ENCODE assay signal across 22 mouse cellular contexts in genomic region chr10:74304120-74304519, GRCm38 (mm10).
DNase-seq lines count a peak whose midpoint lies in the region; ATAC-seq and TF ChIP-seq lines count a peak whose summit lies in the region.
"Had no signal": no experiment of that assay in that cellular context is flagged by ENCODE, and none has a peak within 500 bp of the region (broad histone marks: within the 10 kb centered on the region; RNA-seq: fewer than 3 reads in every experiment).

No protein-coding gene starts in this region.

- ATAC-seq in embryonic facial prominence, embryonic 14.5 days (ENCODE audit: low read depth) = no peak
- ATAC-seq in hindbrain, embryonic 12.5 days (ENCODE audit: low FRiP score) = 0 out of 2 replicates have a peak, but pooled peaks have one; percentile 40
- no peak; the same call in 1 of the 2 replicates for ATAC-seq in hindbrain, embryonic 16.5 days
- ATAC-seq in lung, embryonic 14.5 days (ENCODE audit: insufficient read depth) = 0 out of 2 replicates have a peak, but pooled peaks have one; percentile 18

- 64% methylated on average over 2 of the region's 2 CpGs for WGBS in embryonic facial prominence, embryonic 14.5 days
- 94% methylated on average over 2 of the region's 2 CpGs for WGBS in embryonic facial prominence, embryonic 10.5 days
- WGBS in hindbrain, embryonic 12.5 days = 82% methylated on average over 2 of the region's 2 CpGs
- WGBS in hindbrain, embryonic 16.5 days = 74% methylated on average over 2 of the region's 2 CpGs
- 61% methylated on average over 2 of the region's 2 CpGs for WGBS in lung, embryonic 14.5 days

- H3K9me3 ChIP-seq in embryonic facial prominence, embryonic 14.5 days (ENCODE audit: control insufficient read depth, low read length) = no peaks in the 10 kb centered on the region
- no peaks in the 10 kb centered on the region for H3K9me3 ChIP-seq in embryonic facial prominence, embryonic 10.5 days
- no peaks in the 10 kb centered on the region for H3K9me3 ChIP-seq in hindbrain, embryonic 12.5 days (replicated peaks)
- no peaks in the 10 kb centered on the region for H3K9me3 ChIP-seq in hindbrain, embryonic 16.5 days (ENCODE audit: control insufficient read depth, low read length)
- no peaks in the 10 kb centered on the region for H3K9me3 ChIP-seq in lung, embryonic 14.5 days (ENCODE audit: low read depth, low read length)
- H3K9me3 ChIP-seq: embryonic facial prominence, embryonic 12.5 days; limb, embryonic 13.5 days; midbrain, embryonic 12.5 days had no signal

- no peaks in the 10 kb centered on the region for H3K27me3 ChIP-seq in embryonic facial prominence, embryonic 14.5 days (replicated peaks; ENCODE audit: control insufficient read depth, insufficient read depth, low read length)
- H3K27me3 ChIP-seq in embryonic facial prominence, embryonic 10.5 days (replicated peaks; ENCODE audit: low read depth, poor library complexity, severe bottlenecking) = no peaks in the 10 kb centered on the region
- H3K27me3 ChIP-seq in hindbrain, embryonic 12.5 days = no peaks in the 10 kb centered on the region
- no peaks in the 10 kb centered on the region for H3K27me3 ChIP-seq in hindbrain, embryonic 16.5 days (replicated peaks; ENCODE audit: control insufficient read depth, insufficient read depth, low read length)
- H3K27me3 ChIP-seq in lung, embryonic 14.5 days (ENCODE audit: insufficient read depth, low read length) = no peaks in the 10 kb centered on the region
- H3K27me3 ChIP-seq: embryonic facial prominence, embryonic 12.5 days; limb, embryonic 13.5 days; midbrain, embryonic 12.5 days had no signal

- no peak overlapping the region for H3K4me2 ChIP-seq in embryonic facial prominence, embryonic 14.5 days (ENCODE audit: low read depth, low read length)
- H3K4me2 ChIP-seq in hindbrain, embryonic 12.5 days (replicated peaks) = no peak overlapping the region
- no peak overlapping the region for H3K4me2 ChIP-seq in hindbrain, embryonic 16.5 days (ENCODE audit: low read length)
- H3K4me2 ChIP-seq in lung, embryonic 14.5 days = no peak overlapping the region
- H3K4me2 ChIP-seq: embryonic facial prominence, embryonic 12.5 days; limb, embryonic 13.5 days; midbrain, embryonic 12.5 days had no signal

- H3K4me3 ChIP-seq in embryonic facial prominence, embryonic 14.5 days (ENCODE audit: low read depth, low read length) = no peak overlapping the region
- no peak overlapping the region for H3K4me3 ChIP-seq in embryonic facial prominence, embryonic 10.5 days
- H3K4me3 ChIP-seq in hindbrain, embryonic 12.5 days = no peak overlapping the region
- H3K4me3 ChIP-seq in hindbrain, embryonic 16.5 days (ENCODE audit: low read length) = no peak overlapping the region
- H3K4me3 ChIP-seq in lung, embryonic 14.5 days (ENCODE audit: low read depth, low read length) = no peak overlapping the region
- H3K4me3 ChIP-seq: embryonic facial prominence, embryonic 12.5 days; heart, adult 2 months; limb, embryonic 13.5 days; midbrain, embryonic 12.5 days; myocyte had no signal

- H3K4me1 ChIP-seq in embryonic facial prominence, embryonic 14.5 days (ENCODE audit: control insufficient read depth, insufficient read depth, low read length) = no peaks in the 10 kb centered on the region
- no peaks in the 10 kb centered on the region for H3K4me1 ChIP-seq in embryonic facial prominence, embryonic 10.5 days
- H3K4me1 ChIP-seq in hindbrain, embryonic 12.5 days = no peaks in the 10 kb centered on the region
- no peaks in the 10 kb centered on the region for H3K4me1 ChIP-seq in hindbrain, embryonic 16.5 days (ENCODE audit: control insufficient read depth, insufficient read depth, low read depth, low read length)
- no peaks in the 10 kb centered on the region for H3K4me1 ChIP-seq in lung, embryonic 14.5 days (ENCODE audit: insufficient read depth)
- H3K4me1 ChIP-seq: embryonic facial prominence, embryonic 12.5 days; limb, embryonic 13.5 days; midbrain, embryonic 12.5 days had no signal

- no peak overlapping the region for H3K27ac ChIP-seq in embryonic facial prominence, embryonic 14.5 days (replicated peaks; ENCODE audit: low read depth, low read length)
- H3K27ac ChIP-seq in embryonic facial prominence, embryonic 10.5 days (replicated peaks) = no peak overlapping the region
- H3K27ac ChIP-seq in hindbrain, embryonic 12.5 days = no peak overlapping the region
- no peak overlapping the region for H3K27ac ChIP-seq in hindbrain, embryonic 16.5 days (ENCODE audit: low read depth, low read length)
- no peak overlapping the region for H3K27ac ChIP-seq in lung, embryonic 14.5 days (ENCODE audit: low read depth)
- H3K27ac ChIP-seq: embryonic facial prominence, embryonic 12.5 days; heart, adult 2 months; limb, embryonic 13.5 days; liver, embryonic 14.5 days; midbrain, embryonic 12.5 days; stomach, postnatal 0 days had no signal

- no peak for TF ChIP-seq POLR2A in brain, embryonic 14.5 days (IDR thresholded peaks at IDR 0.05; ENCODE audit: borderline replicate concordance, extremely low read depth, insufficient read depth, insufficient read length, poor library complexity, severe bottlenecking)

- H3K9ac ChIP-seq in embryonic facial prominence, embryonic 14.5 days (ENCODE audit: low read depth, low read length) = no peak overlapping the region
- H3K9ac ChIP-seq in hindbrain, embryonic 12.5 days = no peak overlapping the region
- no peak overlapping the region for H3K9ac ChIP-seq in hindbrain, embryonic 16.5 days (ENCODE audit: low read depth, low read length)
- H3K9ac ChIP-seq in lung, embryonic 14.5 days = no peak overlapping the region
- H3K9ac ChIP-seq: embryonic facial prominence, embryonic 12.5 days; limb, embryonic 13.5 days; liver, embryonic 14.5 days; midbrain, embryonic 12.5 days had no signal

- peak; percentile 3 for DNase-seq in embryonic facial prominence, embryonic 14.5 days (ENCODE audit: low spot score)
- no peak for DNase-seq in embryonic facial prominence, embryonic 10.5 days (ENCODE audit: low spot score)
- DNase-seq in lung, embryonic 14.5 days = peak; percentile 42
- no peak for DNase-seq in lung, postnatal 4 days
- DNase-seq in brain, embryonic 14.5 days (ENCODE audit: low read depth) = peak; percentile 73
- no peak for DNase-seq in urinary bladder, adult 18-20 months (ENCODE audit: low spot score in 2 of 2)
- DNase-seq: adrenal gland, postnatal 14 days; cerebellum, adult 18-20 months; gastrocnemius, postnatal 14 days; heart, adult 2 months; heart, postnatal 10 days; kidney, adult 8-10 months; retina, postnatal 1 day had no signal

- no peak for TF ChIP-seq CTCF in lung, embryonic 14.5 days (IDR thresholded peaks at IDR 0.05; ENCODE audit: low read depth)
- no peak for TF ChIP-seq CTCF in brain, embryonic 14.5 days (IDR thresholded peaks at IDR 0.05; ENCODE audit: borderline replicate concordance, extremely low read depth, insufficient read depth, insufficient read length)

- H3K36me3 ChIP-seq in embryonic facial prominence, embryonic 14.5 days (ENCODE audit: control insufficient read depth, insufficient read depth, low read length) = no peaks in the 10 kb centered on the region
- no peaks in the 10 kb centered on the region for H3K36me3 ChIP-seq in embryonic facial prominence, embryonic 10.5 days (replicated peaks)
- H3K36me3 ChIP-seq in hindbrain, embryonic 12.5 days = no peaks in the 10 kb centered on the region
- H3K36me3 ChIP-seq in hindbrain, embryonic 16.5 days (ENCODE audit: control insufficient read depth, insufficient read depth, low read length) = no peaks in the 10 kb centered on the region
- no peaks in the 10 kb centered on the region for H3K36me3 ChIP-seq in lung, embryonic 14.5 days (ENCODE audit: insufficient read depth)
- H3K36me3 ChIP-seq: embryonic facial prominence, embryonic 12.5 days; G1E; limb, embryonic 13.5 days; midbrain, embryonic 12.5 days had no signal

Comparison
In these comparisons a context has a peak if more than half of its experiments do, and no peak if none do; other contexts are left out.
1. ATAC-seq: peak in hindbrain, embryonic 12.5 days (single experiment) and lung, embryonic 14.5 days (single experiment); none in embryonic facial prominence, embryonic 14.5 days (single experiment) and hindbrain, embryonic 16.5 days (single experiment).
2. DNase-seq: peak in embryonic facial prominence, embryonic 14.5 days (single experiment), lung, embryonic 14.5 days (single experiment) and brain, embryonic 14.5 days (single experiment); none in embryonic facial prominence, embryonic 10.5 days (single experiment), lung, postnatal 4 days (0 of 2) and urinary bladder, adult 18-20 months (0 of 2).